Mouse (Mus musculus): ENCODE measurements around the gene Sgsm3. TPM values are rescaled to one million over a fixed set of nuclear protein-coding genes. Genes with fewer than 3 reads are reported as not detected.
A peak's percentile ranks its signal among the peaks of the same experiment; 100 is the strongest.
"Not testable (repeated sequence)": the region's sequence is repeated elsewhere in the genome, so short reads cannot be mapped to it uniquely, and the experiment has no call there.

Gene Sgsm3
- polyA plus RNA-seq (2012; fragmentation: generic; extraction: Trizol): 32.3 TPM

GRCm38 (mm10) chr15:80977620-80978334 is at the start of gene Sgsm3:
Gene Sgsm3 (plus strand): TSS chr15:80977765.
- Histone ChIP-seq H3K4me2 (ENCODE audit: low read depth) (peak within 1 kb of the TSS; percentile 83), H3K79me2 (ENCODE audit: control insufficient read depth, insufficient read depth) (peaks cover 4% of the 10 kb centered on the region), H3ac (ENCODE audit: control insufficient read depth, insufficient read length) (peak within 1 kb of the TSS; percentile 48), H3K27me3 (ENCODE audit: control insufficient read depth, insufficient read depth, insufficient read length) (no peaks in the 10 kb centered on the region), H3K4me3 (peak within 1 kb of the TSS; percentile 42), H3K36me3 (ENCODE audit: control insufficient read depth, insufficient read depth) (peaks cover 6% of the 10 kb centered on the region)
- no peak for TF ChIP-seq USF1 (IDR thresholded peaks at IDR 0.05; ENCODE audit: low read depth)
- peak in 2 of 3 experiments; percentile 83 to 85 for TF ChIP-seq MYOD1 (IDR thresholded peaks at IDR 0.05; ENCODE audit: control insufficient read depth in 1 of 3, insufficient read length in 2 of 3, low read depth in 2 of 3)
- peak; percentile 94 for TF ChIP-seq POLR2AphosphoS2 (IDR thresholded peaks at IDR 0.05; ENCODE audit: insufficient read length, low read depth)
- no peak for TF ChIP-seq E2F4 (IDR thresholded peaks at IDR 0.05; ENCODE audit: insufficient read depth)
- TF ChIP-seq POLR2A (IDR thresholded peaks at IDR 0.05; ENCODE audit: insufficient read length, low read depth): peak; percentile 97
- TF ChIP-seq TCF12 (IDR thresholded peaks at IDR 0.05; ENCODE audit: insufficient read depth, poor library complexity, severe bottlenecking): no peak
- TF ChIP-seq TCF3 (IDR thresholded peaks at IDR 0.05; ENCODE audit: insufficient read length, low read depth): no peak
- TF ChIP-seq MAX (IDR thresholded peaks at IDR 0.05; ENCODE audit: low read depth): no peak
- TF ChIP-seq MYOG (IDR thresholded peaks at IDR 0.05; ENCODE audit: control insufficient read depth in 1 of 3, insufficient read depth in 1 of 3, insufficient read length in 2 of 3, low read depth in 2 of 3): peak in 2 of 3 experiments; percentile 83 to 89

DNA sequence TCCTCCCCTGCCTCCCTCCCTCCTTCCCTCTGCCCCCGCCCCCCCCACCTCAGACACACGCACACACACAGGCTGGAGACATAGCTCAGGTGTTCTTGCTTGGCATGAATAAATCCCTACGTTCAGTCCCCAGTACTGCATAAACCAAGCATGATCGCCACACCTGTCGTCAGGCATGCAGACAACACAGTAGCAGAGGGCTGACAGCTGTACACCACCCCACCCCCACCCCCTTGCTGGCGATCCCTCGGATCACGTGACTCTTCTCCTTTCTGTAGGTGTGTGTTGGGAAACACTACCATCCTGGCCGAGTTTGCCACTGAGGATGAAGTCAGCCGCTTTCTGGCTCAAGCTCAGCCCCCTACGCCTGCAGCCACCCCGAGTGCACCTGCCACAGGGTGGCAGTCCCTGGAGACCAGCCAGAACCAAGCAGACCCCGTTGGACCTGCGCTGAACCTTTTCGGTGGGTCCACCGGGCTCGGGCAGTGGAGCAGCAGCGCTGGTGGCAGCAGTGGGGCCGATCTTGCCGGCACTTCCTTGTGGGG is 48.7 kb upstream of the Sgsm3 start:
- TF ChIP-seq E2F4 (IDR thresholded peaks at IDR 0.05; ENCODE audit: insufficient read depth) (no peak), SRF (IDR thresholded peaks at IDR 0.05; ENCODE audit: control insufficient read depth, insufficient read length, low read depth) (no peak), TCF12 (IDR thresholded peaks at IDR 0.05; ENCODE audit: insufficient read depth, poor library complexity, severe bottlenecking) (no peak), TCF3 (IDR thresholded peaks at IDR 0.05; ENCODE audit: insufficient read length, low read depth) (no peak), CEBPB (IDR thresholded peaks at IDR 0.05; ENCODE audit: insufficient read depth, poor library complexity, severe bottlenecking) (no peak), MYOD1 (IDR thresholded peaks at IDR 0.05; ENCODE audit: control insufficient read depth in 1 of 3, insufficient read length in 2 of 3, low read depth in 2 of 3) (peak in 1 of 3 experiments; percentile 68), POLR2AphosphoS2 (IDR thresholded peaks at IDR 0.05; ENCODE audit: insufficient read length, low read depth) (no peak), MYOG (IDR thresholded peaks at IDR 0.05; ENCODE audit: control insufficient read depth in 1 of 3, insufficient read depth in 1 of 3, insufficient read length in 2 of 3, low read depth in 2 of 3) (peak in 2 of 3 experiments; percentile 47 to 60), USF1 (IDR thresholded peaks at IDR 0.05; ENCODE audit: low read depth) (no peak)
- Histone ChIP-seq H3K36me3 (ENCODE audit: control insufficient read depth, insufficient read depth) (peaks cover 55% of the 10 kb centered on the region), H3K4me3 (no peak overlapping the region), H3K4me2 (ENCODE audit: low read depth) (no peak overlapping the region), H3ac (ENCODE audit: control insufficient read depth, insufficient read length) (no peak overlapping the region), H3K79me2 (ENCODE audit: control insufficient read depth, insufficient read depth) (no peaks in the 10 kb centered on the region), H3K27me3 (ENCODE audit: control insufficient read depth, insufficient read depth, insufficient read length) (no peaks in the 10 kb centered on the region)

- H3ac ChIP-seq (ENCODE audit: control insufficient read depth, insufficient read length): no peak overlapping the region
- H3K36me3 ChIP-seq (ENCODE audit: control insufficient read depth, insufficient read depth): peaks cover 51% of the 10 kb centered on the region
- no peak overlapping the region for H3K4me2 ChIP-seq (ENCODE audit: low read depth)
- H3K79me2 ChIP-seq (ENCODE audit: control insufficient read depth, insufficient read depth): no peaks in the 10 kb centered on the region
- H3K27me3 ChIP-seq (ENCODE audit: control insufficient read depth, insufficient read depth, insufficient read length): no peaks in the 10 kb centered on the region
- H3K4me3 ChIP-seq: no peak overlapping the region
- TF ChIP-seq TCF3 (IDR thresholded peaks at IDR 0.05; ENCODE audit: insufficient read length, low read depth) (no peak), TCF12 (IDR thresholded peaks at IDR 0.05; ENCODE audit: insufficient read depth, poor library complexity, severe bottlenecking) (no peak), MYOG (IDR thresholded peaks at IDR 0.05; ENCODE audit: control insufficient read depth in 1 of 3, insufficient read depth in 1 of 3, insufficient read length in 2 of 3, low read depth in 2 of 3) (no peak), POLR2AphosphoS2 (IDR thresholded peaks at IDR 0.05; ENCODE audit: insufficient read length, low read depth) (no peak), USF1 (IDR thresholded peaks at IDR 0.05; ENCODE audit: low read depth) (no peak), MAX (IDR thresholded peaks at IDR 0.05; ENCODE audit: low read depth) (no peak), MYOD1 (IDR thresholded peaks at IDR 0.05; ENCODE audit: control insufficient read depth in 1 of 3, insufficient read length in 2 of 3, low read depth in 2 of 3) (no peak), E2F4 (IDR thresholded peaks at IDR 0.05; ENCODE audit: insufficient read depth) (no peak), REST (IDR thresholded peaks at IDR 0.05; ENCODE audit: insufficient read depth, insufficient read length) (no peak), POLR2A (IDR thresholded peaks at IDR 0.05; ENCODE audit: insufficient read length, low read depth) (no peak), CEBPB (IDR thresholded peaks at IDR 0.05; ENCODE audit: insufficient read depth, poor library complexity, severe bottlenecking) (no peak), SRF (IDR thresholded peaks at IDR 0.05; ENCODE audit: control insufficient read depth, insufficient read length, low read depth) (no peak)
Measured at GRCm38 (mm10) chr15:80930048-80930571, 47.5 kb upstream of the Sgsm3 start.

GRCm38 (mm10) chr15:80930676-80931320 is 46.8 kb upstream of the Sgsm3 start:
- H3K36me3 ChIP-seq (ENCODE audit: control insufficient read depth, insufficient read depth): peaks cover 47% of the 10 kb centered on the region
- H3ac ChIP-seq (ENCODE audit: control insufficient read depth, insufficient read length): not testable (repeated sequence)

More at GRCm38 (mm10) chr15:80930676-80931320, 46.8 kb upstream of the Sgsm3 start:
- not testable (repeated sequence) for H3K4me2 ChIP-seq (ENCODE audit: low read depth); H3K27me3 ChIP-seq (ENCODE audit: control insufficient read depth, insufficient read depth, insufficient read length); H3K79me2 ChIP-seq (ENCODE audit: control insufficient read depth, insufficient read depth); H3K4me3 ChIP-seq

Data from myocyte (in vitro differentiated cells).